12 mouse cellular contexts compared by ENCODE assay signal in the genomic region with DNA sequence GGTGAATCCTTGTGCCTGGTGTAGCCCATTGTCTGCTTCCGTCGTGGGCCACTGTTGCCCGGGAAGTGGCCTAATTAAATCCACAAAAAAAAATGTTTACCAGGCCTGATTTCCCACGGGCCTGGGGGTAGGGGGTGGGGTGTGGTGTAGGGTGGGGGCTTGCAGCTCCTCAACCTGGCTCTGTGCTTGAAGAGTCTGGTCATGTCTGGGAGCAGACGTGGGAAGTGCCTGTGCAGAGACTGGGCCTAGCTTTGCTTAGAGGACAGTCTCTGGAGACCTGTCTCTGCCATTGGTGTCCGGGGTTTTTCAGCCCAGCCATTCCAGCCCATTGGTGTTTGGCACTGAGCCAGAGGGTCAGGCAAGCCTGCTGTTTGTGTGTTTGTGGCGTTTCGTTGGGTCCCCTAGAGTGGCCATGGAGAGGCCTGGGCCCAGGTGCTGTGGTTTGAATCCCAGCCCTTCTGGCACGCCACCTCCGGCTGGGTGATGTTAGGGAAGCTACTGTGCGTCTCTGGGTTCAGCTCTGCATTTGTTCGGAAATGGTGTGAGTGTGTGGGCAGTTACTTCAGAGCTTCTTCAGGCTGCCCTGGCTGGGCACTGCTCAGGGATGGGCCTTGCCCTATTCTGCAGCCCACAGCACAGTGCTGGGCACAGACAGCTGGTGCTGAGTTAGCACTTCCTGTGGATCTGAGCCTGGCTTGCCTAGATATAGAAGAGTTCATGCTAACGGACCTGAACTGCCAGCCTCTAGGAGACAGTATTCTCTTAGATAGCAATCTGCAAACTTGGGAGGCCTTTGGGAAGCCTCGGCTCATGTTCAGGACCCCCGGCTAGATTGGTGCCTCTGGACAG. TPM values are rescaled to one million over a fixed set of nuclear protein-coding genes. Genes with fewer than 3 reads are reported as not detected.
A peak's percentile ranks its signal among the peaks of the same experiment; 100 is the strongest.
DNase-seq lines count a peak whose midpoint lies in the region; ATAC-seq lines count a peak whose summit lies in the region.
"Had no signal": no experiment of that assay in that cellular context is flagged by ENCODE, and none has a peak within 500 bp of the region (broad histone marks: within the 10 kb centered on the region; RNA-seq: fewer than 3 reads in every experiment).

No protein-coding gene starts in this region.

- no peaks in the 10 kb centered on the region for H3K36me3 ChIP-seq in midbrain, embryonic 11.5 days (ENCODE audit: control insufficient read depth, insufficient read depth, low read length)
- no peaks in the 10 kb centered on the region for H3K36me3 ChIP-seq in midbrain, embryonic 15.5 days (replicated peaks)
- H3K36me3 ChIP-seq in hindbrain, embryonic 15.5 days = no peaks in the 10 kb centered on the region
- no peaks in the 10 kb centered on the region for H3K36me3 ChIP-seq in midbrain, embryonic 13.5 days
- H3K36me3 ChIP-seq: limb, embryonic 15.5 days had no signal

- peak overlapping the region; percentile 3; the same call in 1 of the 2 replicates for H3K4me2 ChIP-seq in midbrain, embryonic 11.5 days
- no peak overlapping the region for H3K4me2 ChIP-seq in midbrain, embryonic 15.5 days
- H3K4me2 ChIP-seq in hindbrain, embryonic 15.5 days = no peak overlapping the region
- H3K4me2 ChIP-seq in midbrain, embryonic 13.5 days (replicated peaks) = no peak overlapping the region
- H3K4me2 ChIP-seq: limb, embryonic 15.5 days had no signal

- H3K27me3 ChIP-seq in midbrain, embryonic 11.5 days (ENCODE audit: control insufficient read depth, insufficient read depth, low read length) = no peaks in the 10 kb centered on the region
- no peaks in the 10 kb centered on the region for H3K27me3 ChIP-seq in midbrain, embryonic 15.5 days (replicated peaks)
- no peaks in the 10 kb centered on the region for H3K27me3 ChIP-seq in hindbrain, embryonic 15.5 days
- H3K27me3 ChIP-seq in midbrain, embryonic 13.5 days = no peaks in the 10 kb centered on the region
- H3K27me3 ChIP-seq: limb, embryonic 15.5 days had no signal

- DNase-seq in heart, adult 11 months = peak; percentile 94
- DNase-seq in heart, adult 9 months (ENCODE audit: low spot score in 2 of 2) = no peak
- no peak for DNase-seq in midbrain, embryonic 11.5 days (ENCODE audit: low spot score, missing footprints)
- DNase-seq in thymus, postnatal 4 days = no peak
- no peak for DNase-seq in layer of hippocampus, postnatal 25 days (ENCODE audit: extremely low spot score in 1 of 2, low spot score in 1 of 2)
- DNase-seq: layer of hippocampus, adult 9-11 months; thymus, adult 2 months had no signal

- H3K4me1 ChIP-seq in midbrain, embryonic 11.5 days (ENCODE audit: control insufficient read depth, insufficient read depth, low read length) = 0 out of 2 replicates have a peak, but pooled peaks cover 7% of the 10 kb centered on the region
- 0 out of 2 replicates have a peak, but pooled peaks cover 4% of the 10 kb centered on the region for H3K4me1 ChIP-seq in midbrain, embryonic 15.5 days
- H3K4me1 ChIP-seq in hindbrain, embryonic 15.5 days (replicated peaks) = no peaks in the 10 kb centered on the region
- peaks cover 15% of the 10 kb centered on the region for H3K4me1 ChIP-seq in midbrain, embryonic 13.5 days (replicated peaks)

- WGBS in midbrain, embryonic 11.5 days = 76% methylated on average over 15 of the region's 15 CpGs
- 51% methylated on average over 15 of the region's 15 CpGs for WGBS in midbrain, embryonic 15.5 days
- WGBS in hindbrain, embryonic 15.5 days = 49% methylated on average over 15 of the region's 15 CpGs
- WGBS in midbrain, embryonic 13.5 days = 57% methylated on average over 15 of the region's 15 CpGs

- ATAC-seq in midbrain, embryonic 11.5 days (ENCODE audit: low FRiP score) = no peak
- no peak for ATAC-seq in midbrain, embryonic 15.5 days (replicated peaks)
- peak; percentile 42; the same call in 1 of the 2 replicates for ATAC-seq in hindbrain, embryonic 15.5 days (ENCODE audit: low FRiP score, low read depth)
- ATAC-seq in midbrain, embryonic 13.5 days = peak; percentile 63
- ATAC-seq: inflammation-experienced regulatory T-cells, adult 6 months had no signal

- H3K27ac ChIP-seq in midbrain, embryonic 11.5 days (ENCODE audit: low read depth, low read length) = no peak overlapping the region
- H3K27ac ChIP-seq in midbrain, embryonic 15.5 days = no peak overlapping the region
- H3K27ac ChIP-seq in hindbrain, embryonic 15.5 days (replicated peaks) = no peak overlapping the region
- no peak overlapping the region for H3K27ac ChIP-seq in midbrain, embryonic 13.5 days
- H3K27ac ChIP-seq: limb, embryonic 15.5 days had no signal

- H3K4me3 ChIP-seq in midbrain, embryonic 11.5 days (ENCODE audit: low read depth, low read length) = no peak overlapping the region
- H3K4me3 ChIP-seq in midbrain, embryonic 15.5 days = no peak overlapping the region
- no peak overlapping the region for H3K4me3 ChIP-seq in hindbrain, embryonic 15.5 days
- no peak overlapping the region for H3K4me3 ChIP-seq in midbrain, embryonic 13.5 days (replicated peaks)
- H3K4me3 ChIP-seq: limb, embryonic 15.5 days had no signal

- no peaks in the 10 kb centered on the region for H3K9me3 ChIP-seq in midbrain, embryonic 11.5 days (ENCODE audit: control insufficient read depth, low read length)
- H3K9me3 ChIP-seq in midbrain, embryonic 15.5 days = no peaks in the 10 kb centered on the region
- H3K9me3 ChIP-seq in hindbrain, embryonic 15.5 days = no peaks in the 10 kb centered on the region
- no peaks in the 10 kb centered on the region for H3K9me3 ChIP-seq in midbrain, embryonic 13.5 days
- H3K9me3 ChIP-seq: limb, embryonic 15.5 days had no signal

- H3K9ac ChIP-seq in midbrain, embryonic 11.5 days (ENCODE audit: low read length) = no peak overlapping the region
- H3K9ac ChIP-seq in midbrain, embryonic 15.5 days = no peak overlapping the region
- no peak overlapping the region for H3K9ac ChIP-seq in hindbrain, embryonic 15.5 days
- no peak overlapping the region for H3K9ac ChIP-seq in midbrain, embryonic 13.5 days (replicated peaks)
- H3K9ac ChIP-seq: limb, embryonic 15.5 days had no signal

RNA-seq across cellular contexts. Expression of a gene that starts 29.6 kb away (rescaled TPM):
- 1.8 and 2.1 TPM in 2 replicates for polyA plus RNA-seq in midbrain, embryonic 11.5 days (2014; fragmentation: Nextera tagmentation; extraction: Ambion mirVana)
- 4.1 and 4.3 TPM in 2 replicates for polyA plus RNA-seq in midbrain, embryonic 15.5 days (2015; fragmentation: Nextera tagmentation; extraction: Ambion mirVana)
- 5.2 TPM in 2 replicates for polyA plus RNA-seq in hindbrain, embryonic 15.5 days (2015; fragmentation: Nextera tagmentation; extraction: Ambion mirVana)
- 1.3 and 1.7 TPM in 2 replicates for polyA plus RNA-seq in midbrain, embryonic 13.5 days (2015; fragmentation: Nextera tagmentation; extraction: Ambion mirVana)
- 1 to 10 TPM; 2.7 to 3.2 TPM for total RNA-seq in layer of hippocampus, postnatal 25 days (2021)

Comparison
In these comparisons a context has a peak if more than half of its experiments do, and no peak if none do; other contexts are left out.
1. ATAC-seq: peak in hindbrain, embryonic 15.5 days (single experiment) and midbrain, embryonic 13.5 days (single experiment); none in midbrain, embryonic 11.5 days (single experiment) and midbrain, embryonic 15.5 days (single experiment).